Mouse (Mus musculus) limb, embryonic 15.5 days (tissue): ENCODE data around the gene Ube2h. TPM values are rescaled to one million over a fixed set of nuclear protein-coding genes. Genes with fewer than 3 reads are reported as not detected.

Experiments used
- ATAC-seq: fragments of 200-750 bp; cut with Nextera tagmentation; 2 replicates; pipeline ENCODE4 v1.8.0; 2017; ENCODE audit warnings: low read depth, moderate TSS enrichment; ENCODE audit not compliant: insufficient number of reproducible peaks, low FRiP score, low TSS enrichment
- H3K27ac ChIP-seq: fragments of 300-500 bp; sonication (generic); 2 replicates; pipeline ENCODE4 v1.5.1; 2015; ENCODE audit warnings: moderate library complexity, mild to moderate bottlenecking, inconsistent platforms
- H3K27me3 ChIP-seq: fragments of 300-500 bp; sonication (generic); 2 replicates; pipeline ENCODE4 v1.6.1; 2015; ENCODE audit warnings: inconsistent platforms
- H3K36me3 ChIP-seq: fragments of 300-500 bp; sonication (generic); 2 replicates; pipeline ENCODE4 v1.6.1; 2015; ENCODE audit warnings: inconsistent platforms
- H3K4me1 ChIP-seq: fragments of 300-500 bp; sonication (generic); 2 replicates; pipeline ENCODE4 v1.6.1; 2015; ENCODE audit warnings: inconsistent platforms
- H3K4me2 ChIP-seq: fragments of 300-500 bp; sonication (generic); 2 replicates; pipeline ENCODE4 v1.6.1; 2015; ENCODE audit warnings: mild to moderate bottlenecking, inconsistent platforms
- H3K4me3 ChIP-seq: fragments of 300-500 bp; sonication (generic); 2 replicates; pipeline ENCODE4 v1.5.1; 2015; ENCODE audit warnings: mild to moderate bottlenecking, inconsistent platforms
- H3K9ac ChIP-seq: fragments of 300-500 bp; sonication (generic); 2 replicates; pipeline ENCODE4 v1.6.1; 2015; ENCODE audit warnings: inconsistent platforms
- H3K9me3 ChIP-seq: fragments of 300-500 bp; sonication (generic); 2 replicates; pipeline ENCODE4 v1.6.1; 2016; ENCODE audit warnings: inconsistent platforms
- WGBS: fragments of 180-500 bp; shearing (Covaris S2); methylation state at CpG from one replicate; pipeline ENCODE4 v1.1.7; 2015; 5-methylcytosine and 5-hydroxymethylcytosine counted together
- polyA plus RNA-seq: library from polyadenylated mRNA; unstranded; fragments of >200 nt; fragmentation: Nextera tagmentation; extraction: Ambion mirVana; gene quantifications from 2 replicates; pipeline ENCODE4 v1.2.1, GENCODE M21; 2015

Gene Ube2h
- polyA plus RNA-seq: 40.2 and 41.8 TPM in 2 replicates

GRCm38 (mm10) chr6:30304399-30304917, at the start of gene Ube2h:
Ube2h (minus strand) TSS chr6:30304539.
- ATAC-seq: peak; percentile 96
- Histone ChIP-seq H3K9me3 (no peaks in the 10 kb centered on the region), H3K4me2 (peak within 1 kb of the TSS; percentile 65), H3K27ac (peak within 1 kb of the TSS; percentile 95), H3K4me1 (peaks cover 28% of the 10 kb centered on the region), H3K27me3 (no peaks in the 10 kb centered on the region), H3K9ac (peak within 1 kb of the TSS; percentile 60), H3K36me3 (no peaks in the 10 kb centered on the region), H3K4me3 (peak within 1 kb of the TSS; percentile 68)
- under 1% methylated on average over 33 of the region's 33 CpGs for WGBS

- WGBS: 70% methylated on average over 8 of the region's 8 CpGs
- no peaks in the 10 kb centered on the region for H3K27me3 ChIP-seq
- H3K9me3 ChIP-seq: no peaks in the 10 kb centered on the region
- no peak overlapping the region for H3K27ac ChIP-seq
- ATAC-seq: no peak
- peaks cover 4% of the 10 kb centered on the region; the same call in 1 of the 2 replicates for H3K4me1 ChIP-seq
- H3K36me3 ChIP-seq: no peaks in the 10 kb centered on the region
- no peak overlapping the region for H3K4me3 ChIP-seq
- H3K9ac ChIP-seq: no peak overlapping the region
- H3K4me2 ChIP-seq: no peak overlapping the region
Measured at GRCm38 (mm10) chr6:30353661-30354060, 49.3 kb upstream of the Ube2h start.

DNA sequence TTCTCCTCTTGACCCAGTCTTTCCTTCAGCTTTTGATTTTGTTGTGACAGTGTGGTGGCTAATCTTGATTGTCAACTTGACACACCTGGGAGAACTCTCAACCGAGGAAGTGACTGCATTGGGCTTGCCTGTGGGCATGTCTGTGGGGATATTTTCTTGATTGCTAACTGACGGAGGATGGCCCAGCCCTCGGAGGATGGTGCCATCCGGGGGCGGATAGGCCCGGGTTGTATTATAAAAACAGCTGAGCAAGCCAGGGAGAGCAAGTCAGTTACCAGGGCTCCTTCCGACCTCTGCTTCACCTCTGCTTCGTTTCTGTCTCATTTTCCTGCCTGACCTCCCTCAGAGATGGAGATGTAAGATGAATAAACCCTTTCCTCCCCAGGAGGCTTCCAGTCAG, 48.4 kb upstream of the Ube2h start:
- no peaks in the 10 kb centered on the region for H3K27me3 ChIP-seq
- WGBS: 43% methylated on average over 8 of the region's 8 CpGs
- no peak overlapping the region for H3K27ac ChIP-seq
- H3K9me3 ChIP-seq: no peaks in the 10 kb centered on the region
- H3K4me1 ChIP-seq: peaks cover 4% of the 10 kb centered on the region; the same call in 1 of the 2 replicates
- no peak for ATAC-seq
- no peak overlapping the region for H3K4me3 ChIP-seq
- no peaks in the 10 kb centered on the region for H3K36me3 ChIP-seq
- H3K9ac ChIP-seq: no peak overlapping the region
- H3K4me2 ChIP-seq: no peak overlapping the region

- ATAC-seq: no peak
- 70% methylated on average over 9 of the region's 9 CpGs for WGBS
- H3K27me3 ChIP-seq: no peaks in the 10 kb centered on the region
Measured at GRCm38 (mm10) chr6:30351290-30351689, 47.0 kb upstream of the Ube2h start.

GRCm38 (mm10) chr6:30347288-30347801, 43.0 kb upstream of the Ube2h start:
- WGBS: 86% methylated on average over 4 of the region's 4 CpGs

More at GRCm38 (mm10) chr6:30351290-30351689, 47.0 kb upstream of the Ube2h start:
- Histone ChIP-seq H3K36me3 (no peaks in the 10 kb centered on the region), H3K27ac (no peak overlapping the region), H3K9me3 (no peaks in the 10 kb centered on the region), H3K4me2 (no peak overlapping the region), H3K4me3 (no peak overlapping the region), H3K4me1 (peaks cover 4% of the 10 kb centered on the region; the same call in 1 of the 2 replicates), H3K9ac (no peak overlapping the region)

DNA sequence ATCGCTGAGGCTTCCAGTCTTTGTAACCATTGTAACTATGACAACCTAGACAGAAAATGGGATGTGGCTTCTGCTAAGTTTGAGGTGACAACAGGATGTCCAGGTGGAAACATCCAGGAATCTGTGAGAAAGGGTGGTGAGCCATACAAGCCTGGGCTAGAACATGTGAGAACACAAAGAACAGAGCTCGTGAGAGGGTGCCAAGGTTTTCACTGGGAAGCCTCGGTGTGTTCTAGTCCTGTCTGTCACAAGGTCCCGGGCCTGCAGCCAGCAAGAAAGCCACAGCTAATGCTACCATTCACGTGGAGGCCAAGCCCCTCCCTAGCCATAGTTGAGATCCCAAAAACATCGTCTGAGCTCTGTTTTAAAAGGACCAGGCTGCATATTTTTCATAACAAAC, 42.4 kb upstream of the Ube2h start:
- Histone ChIP-seq H3K4me1 (peaks cover 5% of the 10 kb centered on the region; the same call in 1 of the 2 replicates), H3K27me3 (no peaks in the 10 kb centered on the region), H3K9me3 (no peaks in the 10 kb centered on the region), H3K27ac (no peak overlapping the region), H3K4me3 (no peak overlapping the region), H3K36me3 (no peaks in the 10 kb centered on the region), H3K9ac (no peak overlapping the region), H3K4me2 (no peak overlapping the region)
- ATAC-seq: no peak
- WGBS: 48% methylated on average over 6 of the region's 6 CpGs

More at GRCm38 (mm10) chr6:30347288-30347801, 43.0 kb upstream of the Ube2h start:
- Histone ChIP-seq H3K4me1 (peaks cover 5% of the 10 kb centered on the region; the same call in 1 of the 2 replicates), H3K27ac (no peak overlapping the region), H3K9ac (no peak overlapping the region), H3K36me3 (no peaks in the 10 kb centered on the region), H3K9me3 (no peaks in the 10 kb centered on the region), H3K27me3 (no peaks in the 10 kb centered on the region), H3K4me2 (no peak overlapping the region), H3K4me3 (no peak overlapping the region)
- ATAC-seq: no peak

DNA sequence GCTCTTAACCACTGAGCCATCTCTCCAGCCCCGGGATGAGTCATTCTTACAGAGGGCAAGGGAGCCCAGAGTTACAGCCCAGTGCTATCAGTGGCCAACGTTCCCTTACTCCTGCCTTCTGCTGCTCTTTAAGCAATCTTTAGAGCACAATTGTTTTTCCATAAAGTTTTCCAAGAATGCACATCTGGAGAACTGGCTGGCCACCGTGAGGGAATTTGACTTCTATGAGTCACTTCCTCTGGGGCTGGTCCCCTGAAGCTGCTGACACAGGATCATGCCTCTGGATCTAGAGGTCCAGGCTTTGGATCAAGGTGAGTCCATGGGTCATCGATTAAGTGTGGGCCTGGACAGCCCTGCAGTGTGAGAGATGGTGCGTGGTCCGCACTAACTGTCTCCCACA, 39.7 kb upstream of the Ube2h start:
- ATAC-seq: peak; percentile 66; the same call in 1 of the 2 replicates
- H3K9ac ChIP-seq: no peak overlapping the region
- H3K4me1 ChIP-seq: peaks cover 8% of the 10 kb centered on the region; the same call in 1 of the 2 replicates
- no peaks in the 10 kb centered on the region for H3K9me3 ChIP-seq
- H3K27ac ChIP-seq: peak overlapping the region; percentile 74
- no peak overlapping the region for H3K4me3 ChIP-seq
- no peaks in the 10 kb centered on the region for H3K27me3 ChIP-seq
- WGBS: 59% methylated on average over 6 of the region's 6 CpGs
- no peaks in the 10 kb centered on the region for H3K36me3 ChIP-seq
- H3K4me2 ChIP-seq: no peak overlapping the region

GRCm38 (mm10) chr6:30340231-30340873, 36.0 kb upstream of the Ube2h start:
- 75% methylated on average over 4 of the region's 4 CpGs for WGBS
- ATAC-seq: no peak
- H3K36me3 ChIP-seq: no peaks in the 10 kb centered on the region

GRCm38 (mm10) chr6:30336912-30337311, 32.6 kb upstream of the Ube2h start:
- Histone ChIP-seq H3K4me1 (peaks cover 3% of the 10 kb centered on the region), H3K9me3 (no peaks in the 10 kb centered on the region), H3K4me2 (no peak overlapping the region), H3K27me3 (no peaks in the 10 kb centered on the region), H3K9ac (no peak overlapping the region), H3K4me3 (no peak overlapping the region; the same call in 1 of the 2 replicates), H3K27ac (peak overlapping the region; percentile 29; the same call in 1 of the 2 replicates), H3K36me3 (no peaks in the 10 kb centered on the region)
- 0 out of 2 replicates have a peak, but pooled peaks have one; percentile 30 for ATAC-seq
- WGBS: 13% methylated on average over 5 of the region's 5 CpGs

More at GRCm38 (mm10) chr6:30340231-30340873, 36.0 kb upstream of the Ube2h start:
- Histone ChIP-seq H3K27ac (no peak overlapping the region), H3K9me3 (no peaks in the 10 kb centered on the region), H3K4me3 (no peak overlapping the region), H3K27me3 (no peaks in the 10 kb centered on the region), H3K9ac (no peak overlapping the region), H3K4me2 (no peak overlapping the region), H3K4me1 (peaks cover 8% of the 10 kb centered on the region)

DNA sequence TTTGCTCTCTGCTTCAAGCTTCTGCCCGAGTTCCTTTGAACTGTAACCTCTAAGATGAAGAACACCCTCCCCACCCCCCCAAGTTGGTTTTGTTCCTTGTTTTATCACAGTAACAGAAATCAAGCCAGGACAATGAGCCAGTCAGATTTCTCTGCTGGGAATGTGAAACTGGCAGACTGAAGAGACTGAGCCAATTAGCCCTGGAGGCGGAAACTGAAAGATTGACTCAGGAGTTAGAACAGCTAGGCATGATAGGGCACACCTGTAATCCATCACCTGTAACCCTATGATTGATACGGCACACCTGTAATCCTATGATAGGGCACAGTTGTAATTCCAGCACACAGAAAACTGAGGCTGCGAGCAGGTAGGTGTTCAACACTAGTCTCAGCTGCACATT, 27.9 kb upstream of the Ube2h start:
- ATAC-seq: no peak

DNA sequence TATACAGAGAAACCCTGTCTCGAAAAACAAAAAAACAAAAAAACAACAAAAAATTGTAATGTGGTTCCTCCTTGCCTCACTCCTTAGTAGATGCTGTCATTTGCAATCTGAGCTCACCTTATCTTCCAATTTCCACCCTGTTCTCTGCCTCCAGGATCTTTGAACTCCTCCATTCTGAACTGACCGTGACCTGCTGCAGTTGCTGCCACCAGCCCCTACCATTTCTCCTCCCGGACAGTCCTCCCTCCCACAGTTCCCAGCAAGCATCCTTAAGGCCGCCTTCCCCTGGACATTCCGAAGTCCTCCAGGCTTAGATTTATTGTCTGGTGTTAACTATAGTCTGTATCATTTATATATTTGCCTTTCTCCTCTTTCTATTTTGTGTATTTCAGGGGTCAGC, 26.4 kb upstream of the Ube2h start:
- Histone ChIP-seq H3K9me3 (no peaks in the 10 kb centered on the region), H3K4me1 (no peaks in the 10 kb centered on the region), H3K9ac (no peak overlapping the region), H3K27me3 (no peaks in the 10 kb centered on the region), H3K4me3 (no peak overlapping the region), H3K27ac (no peak overlapping the region), H3K36me3 (no peaks in the 10 kb centered on the region), H3K4me2 (no peak overlapping the region)
- ATAC-seq: no peak
- 77% methylated on average over 5 of the region's 5 CpGs for WGBS

More for the DNA sequence above, 27.9 kb upstream of the Ube2h start:
- no peak overlapping the region for H3K9ac ChIP-seq
- no peak overlapping the region for H3K4me3 ChIP-seq
- H3K27me3 ChIP-seq: no peaks in the 10 kb centered on the region
- WGBS: 59% methylated on average over 4 of the region's 4 CpGs
- no peak overlapping the region for H3K4me2 ChIP-seq
- no peaks in the 10 kb centered on the region; the same call in 1 of the 2 replicates for H3K4me1 ChIP-seq
- H3K9me3 ChIP-seq: no peaks in the 10 kb centered on the region
- H3K27ac ChIP-seq: no peak overlapping the region
- H3K36me3 ChIP-seq: no peaks in the 10 kb centered on the region

GRCm38 (mm10) chr6:30325932-30326501, 21.7 kb upstream of the Ube2h start:
- Histone ChIP-seq H3K4me1 (peaks cover under 1% of the 10 kb centered on the region), H3K27me3 (no peaks in the 10 kb centered on the region), H3K4me3 (no peak overlapping the region), H3K9ac (no peak overlapping the region), H3K27ac (no peak overlapping the region), H3K4me2 (no peak overlapping the region), H3K36me3 (no peaks in the 10 kb centered on the region), H3K9me3 (no peaks in the 10 kb centered on the region)
- 47% methylated on average over 3 of the region's 4 CpGs for WGBS
- ATAC-seq: no peak
